Mouse (Mus musculus) intestine, embryonic 15.5 days (tissue): ENCODE results near the gene Pirt. TPM values are rescaled to one million over a fixed set of nuclear protein-coding genes. Genes with fewer than 3 reads are reported as not detected.
A peak's percentile ranks its signal among the peaks of the same experiment; 100 is the strongest.

Source experiments
- ATAC-seq: fragments of 200-750 bp; cut with Nextera tagmentation; 2 replicates; pipeline ENCODE4 v1.8.0; 2017; ENCODE audit warnings: moderate TSS enrichment, moderate library complexity
- H3K27ac ChIP-seq: fragments of 300-500 bp; sonication (generic); 2 replicates; pipeline ENCODE4 v1.5.1; 2015; ENCODE audit warnings: mild to moderate bottlenecking, inconsistent platforms
- H3K27me3 ChIP-seq: fragments of 300-500 bp; sonication (generic); replicated peaks from 2 replicates; pipeline ENCODE4 v1.6.1; 2015; ENCODE audit warnings: inconsistent platforms
- H3K36me3 ChIP-seq: fragments of 300-500 bp; sonication (generic); 2 replicates; pipeline ENCODE4 v1.6.1; 2015; ENCODE audit warnings: inconsistent platforms
- H3K4me1 ChIP-seq: fragments of 300-500 bp; sonication (generic); replicated peaks from 2 replicates; pipeline ENCODE4 v1.6.1; 2015; ENCODE audit warnings: inconsistent platforms
- H3K4me2 ChIP-seq: fragments of 300-500 bp; sonication (generic); replicated peaks from 2 replicates; pipeline ENCODE4 v1.6.1; 2015; ENCODE audit warnings: mild to moderate bottlenecking, inconsistent platforms
- H3K4me3 ChIP-seq: fragments of 300-500 bp; sonication (generic); replicated peaks from 2 replicates; pipeline ENCODE4 v1.5.1; 2015; ENCODE audit warnings: inconsistent platforms
- H3K9ac ChIP-seq: fragments of 300-500 bp; sonication (generic); 2 replicates; pipeline ENCODE4 v1.6.1; 2015; ENCODE audit warnings: inconsistent platforms
- H3K9me3 ChIP-seq: fragments of 300-500 bp; sonication (generic); 2 replicates; pipeline ENCODE4 v1.6.1; 2016; ENCODE audit warnings: inconsistent platforms
- WGBS: fragments of 180-500 bp; shearing (Covaris S2); methylation state at CpG from one replicate; pipeline ENCODE4 v1.1.7; 2015; 5-methylcytosine and 5-hydroxymethylcytosine counted together
- polyA plus RNA-seq: library from polyadenylated mRNA; unstranded; fragments of >200 nt; fragmentation: Nextera tagmentation; extraction: Ambion mirVana; gene quantifications from 2 replicates; pipeline ENCODE4 v1.2.1, GENCODE M21; 2015

Pirt gene
- polyA plus RNA-seq, 1 experiment from 2014 or later = 5.7 TPM

- WGBS = 32% methylated on average over 3 of the region's 3 CpGs
- Histone ChIP-seq H3K4me2 (no peak overlapping the region), H3K27ac (no peak overlapping the region), H3K4me1 (peaks cover 7% of the 10 kb centered on the region; the same call in 1 of the 2 replicates), H3K9me3 (no peaks in the 10 kb centered on the region), H3K9ac (no peak overlapping the region), H3K27me3 (no peaks in the 10 kb centered on the region), H3K4me3 (no peak overlapping the region), H3K36me3 (no peaks in the 10 kb centered on the region)
- peak; percentile 52 for ATAC-seq
Measured at GRCm38 (mm10) chr11:66914249-66914648, 2.5 kb downstream of the Pirt start.

- Histone ChIP-seq H3K27me3 (no peaks in the 10 kb centered on the region), H3K4me3 (no peak overlapping the region), H3K4me2 (no peak overlapping the region), H3K36me3 (no peaks in the 10 kb centered on the region), H3K9ac (no peak overlapping the region), H3K4me1 (no peaks in the 10 kb centered on the region), H3K27ac (no peak overlapping the region), H3K9me3 (no peaks in the 10 kb centered on the region)
- WGBS = 71% methylated on average over 2 of the region's 2 CpGs
- ATAC-seq = no peak
Measured at GRCm38 (mm10) chr11:66920012-66920411, 8.2 kb downstream of the Pirt start.

GRCm38 (mm10) chr11:66924095-66924823 lies 12.5 kb downstream of the Pirt start:
- Histone ChIP-seq H3K4me1 (no peaks in the 10 kb centered on the region), H3K27me3 (no peaks in the 10 kb centered on the region), H3K4me2 (peak overlapping the region; percentile 4; the same call in 1 of the 2 replicates), H3K9ac (no peak overlapping the region), H3K4me3 (no peak overlapping the region), H3K36me3 (no peaks in the 10 kb centered on the region), H3K9me3 (no peaks in the 10 kb centered on the region), H3K27ac (no peak overlapping the region)
- WGBS = 68% methylated on average over 11 of the region's 11 CpGs
- ATAC-seq = peak; percentile 79

GRCm38 (mm10) chr11:66928311-66928710 lies 16.5 kb downstream of the Pirt start:
- H3K4me3 ChIP-seq = no peak overlapping the region
- ATAC-seq = no peak
- H3K27me3 ChIP-seq = no peaks in the 10 kb centered on the region
- H3K4me1 ChIP-seq = no peaks in the 10 kb centered on the region
- H3K9ac ChIP-seq = no peak overlapping the region
- no peaks in the 10 kb centered on the region for H3K9me3 ChIP-seq
- no peak overlapping the region for H3K27ac ChIP-seq
- WGBS = 74% methylated on average over 3 of the region's 3 CpGs
- no peak overlapping the region for H3K4me2 ChIP-seq
- no peaks in the 10 kb centered on the region for H3K36me3 ChIP-seq

GRCm38 (mm10) chr11:66932827-66933599 lies 21.2 kb downstream of the Pirt start:
- H3K9me3 ChIP-seq = no peaks in the 10 kb centered on the region
- no peak for ATAC-seq
- H3K27me3 ChIP-seq = no peaks in the 10 kb centered on the region
- no peak overlapping the region for H3K27ac ChIP-seq
- no peak overlapping the region for H3K4me3 ChIP-seq
- H3K9ac ChIP-seq = no peak overlapping the region
- WGBS = 74% methylated on average over 9 of the region's 9 CpGs
- no peak overlapping the region for H3K4me2 ChIP-seq
- H3K36me3 ChIP-seq = no peaks in the 10 kb centered on the region
- no peaks in the 10 kb centered on the region for H3K4me1 ChIP-seq

GRCm38 (mm10) chr11:66934428-66935173 lies 22.8 kb downstream of the Pirt start:
- Histone ChIP-seq H3K9ac (no peak overlapping the region), H3K4me3 (no peak overlapping the region), H3K36me3 (no peaks in the 10 kb centered on the region), H3K4me1 (no peaks in the 10 kb centered on the region), H3K9me3 (no peaks in the 10 kb centered on the region), H3K27me3 (no peaks in the 10 kb centered on the region), H3K27ac (peak overlapping the region; percentile 48), H3K4me2 (peak overlapping the region; percentile 35; the same call in 1 of the 2 replicates)
- peak; percentile 96 for ATAC-seq
- 56% methylated on average over 7 of the region's 7 CpGs for WGBS

- Histone ChIP-seq H3K27ac (no peak overlapping the region), H3K9ac (no peak overlapping the region), H3K4me2 (no peak overlapping the region), H3K9me3 (no peaks in the 10 kb centered on the region), H3K27me3 (no peaks in the 10 kb centered on the region), H3K36me3 (no peaks in the 10 kb centered on the region), H3K4me3 (no peak overlapping the region), H3K4me1 (no peaks in the 10 kb centered on the region)
- ATAC-seq = no peak
- 86% methylated on average over 5 of the region's 5 CpGs for WGBS
Measured at GRCm38 (mm10) chr11:66942011-66942410, 30.2 kb downstream of the Pirt start.

GRCm38 (mm10) chr11:66945224-66945767 lies 33.5 kb downstream of the Pirt start:
- no peak overlapping the region for H3K4me3 ChIP-seq
- H3K27ac ChIP-seq = no peak overlapping the region
- no peak overlapping the region for H3K4me2 ChIP-seq
- H3K9ac ChIP-seq = no peak overlapping the region
- no peaks in the 10 kb centered on the region for H3K27me3 ChIP-seq
- H3K36me3 ChIP-seq = no peaks in the 10 kb centered on the region
- no peaks in the 10 kb centered on the region for H3K4me1 ChIP-seq
- 0 out of 2 replicates have a peak, but pooled peaks have one; percentile 34 for ATAC-seq
- WGBS = 52% methylated on average over 2 of the region's 2 CpGs
- no peaks in the 10 kb centered on the region for H3K9me3 ChIP-seq

GRCm38 (mm10) chr11:66946521-66946920 lies 34.7 kb downstream of the Pirt start:
- no peaks in the 10 kb centered on the region for H3K9me3 ChIP-seq
- H3K27ac ChIP-seq = no peak overlapping the region
- 53% methylated on average over 6 of the region's 6 CpGs for WGBS
- no peaks in the 10 kb centered on the region for H3K36me3 ChIP-seq
- no peaks in the 10 kb centered on the region for H3K27me3 ChIP-seq
- H3K9ac ChIP-seq = no peak overlapping the region
- H3K4me3 ChIP-seq = no peak overlapping the region
- peak; percentile 53; the same call in 1 of the 2 replicates for ATAC-seq
- no peaks in the 10 kb centered on the region for H3K4me1 ChIP-seq
- H3K4me2 ChIP-seq = no peak overlapping the region

- Histone ChIP-seq H3K4me1 (no peaks in the 10 kb centered on the region), H3K4me3 (no peak overlapping the region), H3K9me3 (no peaks in the 10 kb centered on the region), H3K27me3 (no peaks in the 10 kb centered on the region), H3K9ac (no peak overlapping the region), H3K4me2 (no peak overlapping the region), H3K27ac (no peak overlapping the region), H3K36me3 (no peaks in the 10 kb centered on the region)
- WGBS = 66% methylated on average over 6 of the region's 6 CpGs
- peak; percentile 59; the same call in 1 of the 2 replicates for ATAC-seq
Measured at GRCm38 (mm10) chr11:66946922-66947321, 35.1 kb downstream of the Pirt start.

- 0 out of 2 replicates have a peak, but pooled peaks cover 2% of the 10 kb centered on the region for H3K4me1 ChIP-seq
- H3K9me3 ChIP-seq = no peaks in the 10 kb centered on the region
- H3K27me3 ChIP-seq = no peaks in the 10 kb centered on the region
- 70% methylated on average over 9 of the region's 9 CpGs for WGBS
- no peak within 1 kb of the TSS for H3K4me3 ChIP-seq
- H3K9ac ChIP-seq = no peak within 1 kb of the TSS
- no peak within 1 kb of the TSS; the same call in 1 of the 2 replicates for H3K4me2 ChIP-seq
- peak; percentile 29 for ATAC-seq
- H3K27ac ChIP-seq = no peak within 1 kb of the TSS
- no peaks in the 10 kb centered on the region for H3K36me3 ChIP-seq
Measured at GRCm38 (mm10) chr11:66956303-66956702, 44.5 kb downstream of the Pirt start, which contains the start of gene Tmem238l. TSS of gene Tmem238l (plus strand) at chr11:66956638.

- peak overlapping the region; percentile 80 for H3K27ac ChIP-seq
- H3K4me3 ChIP-seq = no peak overlapping the region
- WGBS = 46% methylated on average over 1 of the region's 1 CpGs
- 0 out of 2 replicates have a peak, but pooled peaks cover 2% of the 10 kb centered on the region for H3K4me1 ChIP-seq
- H3K27me3 ChIP-seq = no peaks in the 10 kb centered on the region
- ATAC-seq = peak; percentile 88
- no peak overlapping the region for H3K9ac ChIP-seq
- no peak overlapping the region; the same call in 1 of the 2 replicates for H3K4me2 ChIP-seq
- no peaks in the 10 kb centered on the region for H3K9me3 ChIP-seq
- no peaks in the 10 kb centered on the region for H3K36me3 ChIP-seq
Measured at GRCm38 (mm10) chr11:66960797-66961196, 49.0 kb downstream of the Pirt start.
